7 mouse cellular contexts compared by ENCODE assay signal in genomic region chr1:133921304-133921751, GRCm38 (mm10). TPM values are rescaled to one million over a fixed set of nuclear protein-coding genes. Genes with fewer than 3 reads are reported as not detected.
A peak's percentile ranks its signal among the peaks of the same experiment; 100 is the strongest.
DNase-seq lines count a peak whose midpoint lies in the region; ATAC-seq and TF ChIP-seq lines count a peak whose summit lies in the region.

Gene Prelp, minus strand, starts transcription at chr1:133921414.

- peak within 1 kb of the TSS; percentile 84 for H3K27ac ChIP-seq in heart, adult 2 months

- TF ChIP-seq EP300 in heart, adult 2 months (IDR thresholded peaks at IDR 0.05; ENCODE audit: insufficient read depth, low read depth, low read length): no peak

- 4% methylated on average over 8 of the region's 8 CpGs for WGBS in heart, adult 2 months

- DNase-seq in adrenal gland, adult 18-20 months (ENCODE audit: low spot score in 2 of 2): no peak
- DNase-seq in adrenal gland, postnatal 4 days (ENCODE audit: low spot score in 2 of 2): no peak
- peak; percentile 73 to 82 for DNase-seq in heart, adult 2 months
- peak; percentile 38 to 54 for DNase-seq in kidney, adult 8-10 months
- peak; percentile 86 for DNase-seq in lung, postnatal 25 days (ENCODE audit: low spot score)
- DNase-seq in thymus, adult 18-20 months: no peak

- H3K4me3 ChIP-seq in heart, adult 2 months: peak within 1 kb of the TSS; percentile 43

- no peak for ATAC-seq in megakaryocyte progenitor cell, adult 5-6 weeks (replicated peaks; ENCODE audit: poor library complexity)

- H3K79me2 ChIP-seq in heart, adult 2 months (replicated peaks; ENCODE audit: control insufficient read depth, insufficient read depth, low read length): no peaks in the 10 kb centered on the region

- TF ChIP-seq POLR2A in heart, adult 2 months (IDR thresholded peaks at IDR 0.05; ENCODE audit: insufficient read depth, low read depth, low read length): peak; percentile 69

- peak within 1 kb of the TSS; percentile 57 for H3K9ac ChIP-seq in heart, adult 2 months (ENCODE audit: low read depth, low read length)

- TF ChIP-seq CTCF in heart, adult 2 months (IDR thresholded peaks at IDR 0.05): no peak

- intact Hi-C loops in heart, adult 2 months (cut with DNase I): no loop called here

- no peaks in the 10 kb centered on the region for H3K27me3 ChIP-seq in heart, adult 2 months (ENCODE audit: control insufficient read depth, insufficient read depth, low read length)

- peaks cover 19% of the 10 kb centered on the region for H3K4me1 ChIP-seq in heart, adult 2 months (ENCODE audit: control insufficient read depth, insufficient read depth, low read length)

- H3K36me3 ChIP-seq in heart, adult 2 months (ENCODE audit: control insufficient read depth, insufficient read depth, low read length): peaks cover 3% of the 10 kb centered on the region

RNA-seq across cellular contexts. Expression of gene Prelp, which starts in this region (rescaled TPM):
- total RNA-seq in adrenal gland, adult 18-20 months (2021): 10 to 100 TPM; 43.0 to 91.5 TPM
- total RNA-seq in adrenal gland, postnatal 4 days (2021): 10 to 100 TPM; 16.3 to 20.1 TPM
- total RNA-seq in heart, adult 2 months (2021): 10 to 100 TPM; 29.0 to 34.4 TPM
- polyA plus RNA-seq in heart, adult 2 months (2012; rRNA removed): 52.1 and 58.5 TPM in 2 replicates
- total RNA-seq in megakaryocyte progenitor cell, adult 5-6 weeks (2015): not detected in 2 replicates
- total RNA-seq in megakaryocyte progenitor cell, adult 5-6 weeks (2017): not detected in 2 replicates

Comparison
In these comparisons a context has a peak if more than half of its experiments do, and no peak if none do; other contexts are left out.
1. RNA of gene Prelp (total RNA-seq): 43.0 to 91.5 TPM in adrenal gland, adult 18-20 months, 29.0 to 34.4 TPM in heart, adult 2 months and 16.3 to 20.1 TPM in adrenal gland, postnatal 4 days; not detected in megakaryocyte progenitor cell, adult 5-6 weeks; every median in the first group is over 10 times any median in the second.
2. DNase-seq: peak in heart, adult 2 months (2 of 2), kidney, adult 8-10 months (2 of 2) and lung, postnatal 25 days (single experiment); none in adrenal gland, adult 18-20 months (0 of 2), adrenal gland, postnatal 4 days (0 of 2) and thymus, adult 18-20 months (0 of 2).